Mouse (Mus musculus): Measurements from ENCODE around the gene Gdf11. TPM values are rescaled to one million over a fixed set of nuclear protein-coding genes. Genes with fewer than 3 reads are reported as not detected.

Gene Gdf11
- polyA plus RNA-seq, 1 experiment from 2014 or later: 9.0 TPM

DNA sequence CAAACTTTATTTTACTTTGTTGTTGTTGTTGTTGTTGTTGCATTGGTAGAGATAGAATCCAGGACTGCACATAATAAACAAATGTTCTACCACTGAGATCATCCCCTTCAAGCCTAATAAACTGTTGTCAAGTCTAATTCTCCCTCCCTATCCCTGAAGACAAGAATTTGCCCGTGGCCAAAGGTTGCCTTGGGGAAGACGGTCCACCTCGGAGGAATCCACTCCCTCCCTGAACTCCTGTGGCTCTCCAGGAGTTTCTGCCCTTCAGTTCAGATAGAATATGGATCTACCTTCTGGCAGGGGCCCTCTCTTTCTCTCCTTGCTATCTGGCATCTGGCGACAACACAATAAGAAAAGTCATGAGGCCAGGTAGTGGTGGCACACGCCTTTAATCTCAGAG is 13.3 kb upstream of the Gdf11 start:
- Histone ChIP-seq H3K36me3 (no peaks in the 10 kb centered on the region), H3K27ac (replicated peaks) (no peak overlapping the region), H3K4me3 (replicated peaks) (no peak overlapping the region), H3K4me2 (no peak overlapping the region), H3K9me3 (replicated peaks) (no peaks in the 10 kb centered on the region), H3K4me1 (peaks cover 5% of the 10 kb centered on the region; the same call in 1 of the 2 replicates), H3K27me3 (replicated peaks) (no peaks in the 10 kb centered on the region), H3K9ac (replicated peaks) (no peak overlapping the region)
- 75% methylated on average over 5 of the region's 5 CpGs for WGBS
- ATAC-seq (ENCODE audit: low FRiP score): no peak

DNA sequence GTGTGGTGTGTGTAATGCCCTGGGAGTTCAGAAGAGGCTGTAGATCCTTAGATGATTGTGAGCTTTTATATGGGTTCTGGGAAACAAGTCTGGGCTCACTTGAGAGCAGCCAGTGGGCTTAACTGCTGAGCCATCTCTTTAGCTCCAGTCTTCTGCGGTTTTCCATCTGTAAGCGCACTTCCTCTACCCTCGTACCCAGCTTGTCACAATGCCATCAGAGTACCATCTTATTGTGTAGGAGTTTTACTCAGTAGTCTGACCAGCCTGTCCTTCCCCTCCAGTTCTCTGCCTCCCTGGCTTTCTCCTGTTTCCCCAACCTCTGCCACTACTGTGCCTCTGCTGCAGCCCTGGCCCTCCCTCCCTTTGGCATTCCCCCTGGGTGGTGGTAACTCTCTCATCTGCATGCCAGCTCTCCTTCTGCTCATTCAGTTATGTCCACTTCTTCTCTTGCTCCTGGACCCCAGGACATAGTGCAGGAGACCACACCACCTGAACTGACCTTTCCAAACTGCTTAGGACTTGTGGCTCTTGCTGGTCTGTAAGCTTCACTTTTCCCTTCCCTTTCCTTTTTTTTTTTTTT is 11.0 kb upstream of the Gdf11 start:
- no peak for ATAC-seq (ENCODE audit: low FRiP score)
- H3K9ac ChIP-seq (replicated peaks): no peak overlapping the region
- no peaks in the 10 kb centered on the region for H3K9me3 ChIP-seq (replicated peaks)
- H3K27ac ChIP-seq (replicated peaks): no peak overlapping the region
- WGBS: 85% methylated on average over 3 of the region's 3 CpGs
- H3K4me2 ChIP-seq: no peak overlapping the region
- no peaks in the 10 kb centered on the region for H3K36me3 ChIP-seq
- no peak overlapping the region for H3K4me3 ChIP-seq (replicated peaks)
- no peaks in the 10 kb centered on the region for H3K27me3 ChIP-seq (replicated peaks)
- no peaks in the 10 kb centered on the region for H3K4me1 ChIP-seq

DNA sequence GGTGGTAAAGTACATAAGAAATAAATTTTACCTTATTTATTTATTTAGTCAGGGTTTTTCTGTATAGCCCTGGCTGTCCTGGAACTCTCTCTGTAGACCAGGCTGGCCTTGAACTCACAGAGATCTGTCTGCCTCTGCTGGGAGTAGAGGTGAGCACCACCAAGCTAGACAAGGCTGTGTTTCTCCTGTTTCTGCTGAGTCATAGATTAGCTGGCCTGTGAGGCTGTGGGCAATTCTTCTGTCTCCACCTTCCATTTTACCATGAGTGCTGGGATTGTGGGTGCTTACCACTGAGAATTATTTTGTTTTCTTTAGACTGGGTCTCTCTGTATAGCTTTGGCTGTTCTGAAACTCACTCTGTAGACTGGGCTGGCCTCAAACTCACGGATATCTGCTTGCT is 9.9 kb upstream of the Gdf11 start:
- no peak overlapping the region for H3K27ac ChIP-seq (replicated peaks)
- H3K36me3 ChIP-seq: no peaks in the 10 kb centered on the region
- no peak overlapping the region for H3K4me3 ChIP-seq (replicated peaks)
- no peak for ATAC-seq (ENCODE audit: low FRiP score)
- peaks cover 6% of the 10 kb centered on the region for H3K4me1 ChIP-seq
- no peaks in the 10 kb centered on the region for H3K9me3 ChIP-seq (replicated peaks)
- WGBS: 75% methylated on average over 1 of the region's 1 CpGs
- peaks cover 7% of the 10 kb centered on the region for H3K27me3 ChIP-seq (replicated peaks)
- no peak overlapping the region for H3K4me2 ChIP-seq
- H3K9ac ChIP-seq (replicated peaks): no peak overlapping the region

DNA sequence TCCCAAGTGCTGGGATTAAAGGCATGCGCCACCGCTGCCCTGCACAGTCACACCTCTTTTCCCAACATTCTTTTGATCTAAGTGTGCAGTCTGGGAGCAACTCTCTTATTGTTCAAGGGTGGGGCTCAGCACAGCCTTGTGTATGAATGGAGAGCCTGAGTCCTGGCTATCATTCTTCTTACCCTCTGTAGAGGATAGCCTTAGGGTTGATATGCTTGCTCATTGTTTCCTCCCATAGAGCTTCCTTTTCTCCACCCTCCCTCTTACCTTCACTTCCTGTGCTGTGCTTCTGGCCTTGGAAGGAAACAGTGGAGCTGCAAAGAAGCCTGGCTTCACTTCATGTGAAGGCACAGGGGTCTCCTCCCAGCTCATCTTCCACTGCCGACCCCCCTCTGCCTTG is 9.2 kb upstream of the Gdf11 start, which contains the start of gene Cd63:
Cd63 (plus strand) TSS at position 292 of the 400 bp plus-strand sequence.
- no peaks in the 10 kb centered on the region for H3K36me3 ChIP-seq
- no peak within 1 kb of the TSS for H3K4me2 ChIP-seq
- H3K9ac ChIP-seq (replicated peaks): no peak within 1 kb of the TSS
- no peak for ATAC-seq (ENCODE audit: low FRiP score)
- H3K27me3 ChIP-seq (replicated peaks): peaks cover 14% of the 10 kb centered on the region
- peaks cover 13% of the 10 kb centered on the region for H3K4me1 ChIP-seq
- 90% methylated on average over 3 of the region's 3 CpGs for WGBS
- H3K4me3 ChIP-seq (replicated peaks): no peak within 1 kb of the TSS
- H3K27ac ChIP-seq (replicated peaks): no peak within 1 kb of the TSS
- H3K9me3 ChIP-seq (replicated peaks): no peaks in the 10 kb centered on the region

DNA sequence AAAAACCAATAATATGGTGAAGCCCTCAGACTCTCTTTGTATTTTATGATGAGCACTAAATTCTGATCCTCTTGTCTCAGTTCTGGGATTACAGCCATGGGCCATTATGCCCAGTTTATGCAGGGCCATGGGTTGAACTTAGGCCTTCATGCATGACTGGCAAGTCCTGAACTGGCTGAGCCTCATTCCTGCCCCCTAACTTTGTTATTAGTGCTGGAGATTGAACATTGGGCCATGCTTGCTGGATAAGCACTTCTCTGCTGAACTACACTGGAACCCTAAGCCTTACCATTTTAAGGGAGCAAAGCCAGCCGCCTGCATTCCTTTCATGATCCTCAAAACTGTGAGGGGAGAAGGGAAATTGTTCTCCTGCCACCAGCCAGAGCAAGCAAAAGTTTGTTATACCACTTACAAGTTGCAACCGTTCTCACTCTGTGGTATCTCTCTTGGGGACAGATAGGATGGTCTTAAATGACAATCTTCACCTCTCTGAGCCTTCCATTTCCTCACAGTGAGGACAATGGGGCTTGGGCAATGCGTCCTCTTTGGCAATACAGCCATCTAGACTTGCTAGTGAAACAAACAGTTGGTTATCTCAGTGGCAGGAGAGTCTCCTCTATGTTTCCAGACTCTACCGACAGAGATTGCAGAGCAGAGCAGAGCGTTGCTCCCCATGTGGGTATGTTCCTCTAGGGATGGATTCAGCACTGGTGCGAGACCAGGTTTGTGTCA is 8.4 kb upstream of the Gdf11 start:
- peaks cover 19% of the 10 kb centered on the region for H3K4me1 ChIP-seq

DNA sequence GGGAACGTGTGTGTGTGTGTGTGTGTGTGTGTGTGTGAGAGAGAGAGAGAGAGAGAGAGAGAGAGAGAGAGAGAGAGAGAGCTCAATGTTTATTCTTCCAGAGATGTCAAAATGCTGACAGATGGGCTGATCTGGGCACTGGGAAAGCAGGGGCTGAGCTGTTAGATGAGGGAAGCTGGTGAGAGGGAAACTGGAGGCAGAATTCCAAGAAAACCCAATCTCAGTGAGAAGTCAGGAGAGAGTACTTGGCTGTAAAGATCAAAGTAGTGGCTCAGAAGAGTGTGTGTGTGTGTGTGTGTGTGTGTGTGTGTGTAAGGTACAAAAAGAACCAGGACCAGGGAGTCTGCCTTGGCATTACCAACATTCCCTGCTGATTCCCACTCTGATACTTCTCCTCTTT is 6.0 kb upstream of the Gdf11 start:
- H3K27ac ChIP-seq (replicated peaks): no peak overlapping the region
- H3K9me3 ChIP-seq (replicated peaks): no peaks in the 10 kb centered on the region
- ATAC-seq (ENCODE audit: low FRiP score): no peak
- peaks cover 27% of the 10 kb centered on the region for H3K4me1 ChIP-seq
- H3K36me3 ChIP-seq: no peaks in the 10 kb centered on the region
- peaks cover 15% of the 10 kb centered on the region for H3K27me3 ChIP-seq (replicated peaks)
- 14% methylated on average over 1 of the region's 1 CpGs for WGBS
- H3K4me3 ChIP-seq (replicated peaks): no peak overlapping the region
- no peak overlapping the region for H3K4me2 ChIP-seq
- no peak overlapping the region for H3K9ac ChIP-seq (replicated peaks)

More for the DNA sequence above, 8.4 kb upstream of the Gdf11 start:
- WGBS: 86% methylated on average over 6 of the region's 6 CpGs
- Histone ChIP-seq H3K36me3 (no peaks in the 10 kb centered on the region), H3K27me3 (replicated peaks) (peaks cover 15% of the 10 kb centered on the region), H3K9me3 (replicated peaks) (no peaks in the 10 kb centered on the region), H3K4me2 (no peak overlapping the region), H3K27ac (replicated peaks) (no peak overlapping the region), H3K9ac (replicated peaks) (no peak overlapping the region), H3K4me3 (replicated peaks) (no peak overlapping the region)
- no peak for ATAC-seq (ENCODE audit: low FRiP score)

DNA sequence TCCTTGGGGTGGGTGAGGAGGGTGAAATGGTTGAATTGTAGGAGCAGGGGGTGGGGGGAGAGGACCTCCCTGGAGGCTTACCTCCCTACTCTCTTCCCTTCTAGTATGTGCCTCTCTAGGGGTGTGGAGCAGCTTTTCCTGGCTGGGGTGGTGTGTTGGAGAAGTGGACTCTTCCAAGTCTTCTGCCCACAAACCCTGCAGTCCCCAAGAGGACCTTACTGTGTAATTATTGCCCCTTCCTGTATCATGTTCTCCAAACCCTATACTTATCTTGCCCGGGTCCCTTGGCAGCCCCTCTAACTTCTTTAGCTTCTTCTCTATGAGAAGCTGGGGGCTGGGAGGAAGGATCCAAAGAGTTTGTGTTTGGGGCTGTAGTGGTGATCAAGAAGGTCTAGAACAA is 5.3 kb upstream of the Gdf11 start:
- H3K27ac ChIP-seq (replicated peaks): no peak overlapping the region
- no peak overlapping the region for H3K4me3 ChIP-seq (replicated peaks)
- peaks cover 15% of the 10 kb centered on the region for H3K27me3 ChIP-seq (replicated peaks)
- no peaks in the 10 kb centered on the region for H3K9me3 ChIP-seq (replicated peaks)
- WGBS: 55% methylated on average over 1 of the region's 1 CpGs
- peak overlapping the region; percentile 43 for H3K4me2 ChIP-seq
- no peak for ATAC-seq (ENCODE audit: low FRiP score)
- no peaks in the 10 kb centered on the region for H3K36me3 ChIP-seq
- no peak overlapping the region for H3K9ac ChIP-seq (replicated peaks)
- H3K4me1 ChIP-seq: peaks cover 30% of the 10 kb centered on the region

DNA sequence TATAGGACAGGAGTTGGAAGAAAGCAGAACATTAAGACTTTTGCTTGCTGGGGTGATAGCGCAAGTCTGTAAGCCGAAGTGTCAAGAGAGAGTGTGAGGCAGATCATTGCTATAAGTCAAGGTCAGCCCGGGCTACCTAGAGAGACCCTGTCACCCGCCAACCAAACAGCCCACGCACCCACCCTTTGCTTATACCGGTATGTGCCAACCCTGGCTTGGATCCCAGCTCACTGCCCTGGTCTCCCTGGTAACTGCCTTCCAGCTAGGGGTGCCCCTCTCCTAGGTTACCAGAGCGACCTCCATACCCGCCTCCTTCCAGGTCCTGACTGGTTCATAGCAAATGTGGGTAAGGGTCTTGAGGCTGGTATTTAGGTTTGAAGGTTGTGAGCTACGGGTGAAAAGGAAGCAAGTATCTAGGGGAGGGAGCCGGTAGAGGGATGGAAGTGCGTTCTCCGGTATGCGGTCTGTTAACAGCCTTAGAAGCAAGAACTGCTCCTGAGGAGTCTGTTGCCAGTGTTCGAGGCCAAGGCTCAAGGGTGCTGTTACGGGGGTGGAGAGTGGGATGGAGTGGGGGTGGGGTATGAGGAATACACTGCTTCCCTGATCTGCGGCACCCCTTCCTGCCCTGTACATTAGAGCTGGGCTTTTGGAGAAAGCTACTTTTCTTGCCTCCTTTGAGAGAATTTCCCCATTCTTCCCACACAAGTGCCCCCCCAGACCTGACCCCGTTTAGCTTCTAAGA is 4.6 kb upstream of the Gdf11 start:
- Histone ChIP-seq H3K27ac (replicated peaks) (peak overlapping the region; percentile 63), H3K4me3 (replicated peaks) (peak overlapping the region; percentile 16), H3K4me2 (peak overlapping the region; percentile 43), H3K4me1 (peaks cover 30% of the 10 kb centered on the region), H3K9me3 (replicated peaks) (no peaks in the 10 kb centered on the region), H3K27me3 (replicated peaks) (peaks cover 15% of the 10 kb centered on the region), H3K36me3 (no peaks in the 10 kb centered on the region), H3K9ac (replicated peaks) (0 out of 2 replicates have a peak overlapping the region, but pooled peaks have one; percentile 10)
- ATAC-seq (ENCODE audit: low FRiP score): peak; percentile 55; the same call in 1 of the 2 replicates
- WGBS: 4% methylated on average over 17 of the region's 17 CpGs

DNA sequence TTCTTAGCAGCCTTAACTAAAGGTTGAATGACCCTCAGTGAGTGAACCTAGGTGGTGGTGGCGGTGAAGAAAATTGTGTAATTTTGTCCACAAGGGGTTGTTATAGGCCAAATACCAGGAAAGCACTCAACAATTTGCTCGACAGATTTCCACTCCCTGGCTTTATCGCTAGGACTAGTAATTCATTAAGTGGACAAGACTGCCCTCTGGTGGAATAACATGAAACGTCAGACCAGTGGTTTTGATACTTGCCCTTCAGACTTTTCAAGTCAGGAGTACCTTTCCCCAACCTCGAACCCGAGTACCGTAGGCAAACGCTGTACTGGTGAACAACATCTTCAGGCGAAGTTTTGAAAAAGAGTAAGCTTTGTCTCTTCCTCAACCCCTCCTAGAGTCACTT is 3.9 kb upstream of the Gdf11 start:
- under 1% methylated on average over 9 of the region's 9 CpGs for WGBS
- peaks cover 15% of the 10 kb centered on the region for H3K27me3 ChIP-seq (replicated peaks)
- H3K9me3 ChIP-seq (replicated peaks): no peaks in the 10 kb centered on the region
- peak overlapping the region; percentile 43 for H3K4me2 ChIP-seq
- no peaks in the 10 kb centered on the region for H3K36me3 ChIP-seq
- 0 out of 2 replicates have a peak, but pooled peaks have one; percentile 12 for ATAC-seq (ENCODE audit: low FRiP score)
- H3K4me1 ChIP-seq: peaks cover 35% of the 10 kb centered on the region
- no peak overlapping the region for H3K9ac ChIP-seq (replicated peaks)
- H3K27ac ChIP-seq (replicated peaks): peak overlapping the region; percentile 49
- H3K4me3 ChIP-seq (replicated peaks): peak overlapping the region; percentile 16; the same call in 1 of the 2 replicates

DNA sequence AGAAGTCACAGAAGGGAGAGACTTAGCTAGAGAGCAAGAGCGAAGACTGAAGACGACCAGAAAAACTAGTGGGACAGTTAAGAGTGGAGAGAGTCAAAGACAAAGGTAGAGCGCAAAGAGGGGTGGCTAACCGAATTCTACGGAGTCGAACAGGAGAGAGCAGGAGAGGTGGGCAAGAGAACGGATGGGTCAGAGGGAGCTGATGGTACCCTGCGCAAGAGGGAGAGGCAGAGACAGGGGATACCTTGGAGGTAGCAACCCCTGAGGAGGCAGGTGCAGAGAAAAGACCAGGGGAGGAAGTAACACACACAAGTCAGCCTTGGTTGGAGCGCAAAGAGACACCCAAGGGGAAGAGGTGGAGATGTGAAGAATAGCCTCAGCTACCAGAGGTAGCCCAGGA is 728 bp upstream of the Gdf11 start:
- Histone ChIP-seq H3K4me2 (peak overlapping the region; percentile 84), H3K27me3 (replicated peaks) (peaks cover 15% of the 10 kb centered on the region), H3K27ac (replicated peaks) (peak overlapping the region; percentile 95), H3K9ac (replicated peaks) (peak overlapping the region; percentile 85), H3K4me3 (replicated peaks) (peak overlapping the region; percentile 68), H3K4me1 (peaks cover 63% of the 10 kb centered on the region), H3K36me3 (peaks cover 9% of the 10 kb centered on the region), H3K9me3 (replicated peaks) (no peaks in the 10 kb centered on the region)
- WGBS: under 1% methylated on average over 9 of the region's 9 CpGs
- ATAC-seq (ENCODE audit: low FRiP score): peak; percentile 14

DNA sequence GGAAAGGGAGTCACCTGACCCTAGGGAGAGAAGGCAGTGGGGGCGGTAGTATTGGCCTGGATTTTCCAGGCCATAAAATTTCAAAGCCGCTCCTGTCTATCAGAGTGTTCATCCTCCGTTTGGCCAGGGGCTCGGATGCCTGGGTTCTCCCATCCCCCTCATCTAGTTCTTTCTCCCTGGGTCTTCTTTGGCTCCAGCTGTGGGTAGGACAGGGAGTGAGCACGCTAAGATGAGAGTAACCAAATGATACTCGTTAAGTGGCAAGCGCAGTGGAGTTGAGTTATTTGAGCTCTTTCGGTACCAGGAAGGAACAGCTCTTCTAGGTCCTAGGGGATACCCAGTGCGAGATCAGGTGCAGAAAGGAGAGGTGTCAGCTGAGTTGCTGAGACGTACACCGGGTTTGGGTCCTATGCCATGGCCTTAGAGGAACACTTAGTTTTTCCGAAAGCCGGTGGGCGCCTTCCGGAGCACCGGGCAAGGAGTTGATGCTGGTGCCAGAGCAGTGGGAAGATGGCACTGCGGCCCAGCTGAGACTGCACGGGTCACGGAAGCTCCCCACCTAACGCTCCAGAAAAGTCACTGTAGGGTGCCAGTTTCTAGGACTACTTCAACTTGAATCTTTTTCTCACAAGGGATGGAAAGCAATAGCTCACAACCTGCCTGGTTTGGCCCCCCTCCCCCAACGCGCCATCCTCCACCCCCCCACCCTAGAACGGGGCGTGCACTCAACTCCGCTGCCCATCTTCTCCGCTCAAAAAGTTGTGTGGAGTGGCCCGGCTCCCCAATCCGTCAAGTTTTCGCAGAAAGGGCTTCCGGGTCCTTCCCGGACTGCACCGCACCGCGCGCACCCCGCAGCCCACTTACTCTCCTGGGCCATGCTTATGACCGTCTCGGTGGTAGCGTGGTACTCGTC is 879 bp downstream of the Gdf11 start:
- Histone ChIP-seq H3K9me3 (replicated peaks) (no peaks in the 10 kb centered on the region), H3K27me3 (replicated peaks) (0 out of 2 replicates have a peak, but pooled peaks cover under 1% of the 10 kb centered on the region), H3K4me2 (peak overlapping the region; percentile 84), H3K4me3 (replicated peaks) (peak overlapping the region; percentile 68), H3K9ac (replicated peaks) (peak overlapping the region; percentile 85), H3K36me3 (peaks cover 17% of the 10 kb centered on the region), H3K4me1 (peaks cover 50% of the 10 kb centered on the region), H3K27ac (replicated peaks) (peak overlapping the region; percentile 95)
- under 1% methylated on average over 40 of the region's 40 CpGs for WGBS
- ATAC-seq (ENCODE audit: low FRiP score): peak; percentile 29
